Mouse (Mus musculus) MEL (cell line): Measurements from ENCODE around the gene 1700016K19Rik.

Experiments used
- E2F4 ChIP-seq: IDR thresholded peaks from 2 replicates; pipeline ENCODE4 v1.6.1; 2011; ENCODE audit warnings: low read depth, low read length, improper control_type of control experiment, borderline replicate concordance
- POLR2A ChIP-seq, 2 experiments: IDR thresholded peaks; 2 replicates each; pipeline ENCODE4 v1.6.1; 2011 to 2012; ENCODE audit warnings: low read length in 2 of 2, mild to moderate bottlenecking in 2 of 2, control low read depth in 1 of 2, improper control_type of control experiment in 1 of 2, low read depth in 1 of 2, moderate library complexity in 1 of 2; ENCODE audit not compliant: control insufficient read depth in 1 of 2, insufficient read depth in 1 of 2, poor library complexity in 1 of 2

GRCm38 (mm10) chr11:76015814-76016213, 16.1 kb downstream of the 1700016K19Rik start:
- TF ChIP-seq POLR2A (IDR thresholded peaks at IDR 0.05; ENCODE audit: control insufficient read depth in 1 of 2, insufficient read depth in 1 of 2, low read depth in 1 of 2, low read length in 2 of 2, poor library complexity in 1 of 2) = no peak
- no peak for TF ChIP-seq E2F4
